Mouse (Mus musculus): ENCODE data around the gene Olfr512. TPM values are rescaled to one million over a fixed set of nuclear protein-coding genes. Genes with fewer than 3 reads are reported as not detected.

The Olfr512 gene
- total RNA-seq (2021), result not detected

GRCm38 (mm10) chr7:108713020-108713419 is at the start of gene Olfr512:
TSS of gene Olfr512 (plus strand) at chr7:108713320.
- intact Hi-C loops (cut with DNase I), result no loop called here
- no peak for DNase-seq

- no peak for DNase-seq
- intact Hi-C loops (cut with DNase I), result no loop called here
Observed at GRCm38 (mm10) chr7:108666118-108666517, 47.0 kb upstream of the Olfr512 start, which contains the start of gene Olfr510. TSS of gene Olfr510 (plus strand) at chr7:108666418.

- no peak for DNase-seq
- intact Hi-C loops (cut with DNase I), result no loop called here
Observed at GRCm38 (mm10) chr7:108671058-108671457, 42.1 kb upstream of the Olfr512 start.

DNA sequence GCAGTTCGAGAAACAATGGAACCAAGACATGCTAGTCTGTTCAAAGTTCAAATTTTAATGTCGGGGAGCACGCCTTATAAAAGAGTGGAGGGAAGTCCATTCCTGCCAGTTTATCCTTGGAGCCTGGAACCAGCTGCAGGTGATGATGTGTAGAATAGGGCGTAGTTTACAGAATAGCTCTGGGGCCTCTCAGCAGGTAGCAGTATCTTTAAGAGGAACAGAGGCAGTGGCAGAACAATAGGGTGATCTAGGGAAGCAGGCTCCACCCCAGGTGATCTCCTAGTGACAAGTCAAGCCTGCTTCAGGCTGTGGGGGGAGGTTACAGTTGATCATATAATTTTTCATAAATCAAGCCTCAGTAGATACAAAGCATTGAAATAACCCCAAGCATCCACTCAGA is 34.2 kb upstream of the Olfr512 start:
- DNase-seq, result no peak
- intact Hi-C loops (cut with DNase I), result no loop called here

GRCm38 (mm10) chr7:108750673-108751072 is 37.6 kb downstream of the Olfr512 start, which contains the start of gene Olfr513:
TSS of gene Olfr513 (plus strand) at chr7:108750973.
- no peak for DNase-seq
- intact Hi-C loops (cut with DNase I), result no loop called here

- no peak for DNase-seq
- intact Hi-C loops (cut with DNase I), result no loop called here
Observed at GRCm38 (mm10) chr7:108760411-108760810, 47.3 kb downstream of the Olfr512 start.

Other genes with a start within 250 kb of the Olfr512 start
- gene Olfr498, start 248.0 kb upstream of the Olfr512 start, total RNA-seq (2021), result not detected
- not detected for gene Olfr502, start 188.3 kb upstream of the Olfr512 start, total RNA-seq (2021)
- not detected for gene Olfr503, start 168.8 kb upstream of the Olfr512 start, total RNA-seq (2021)
- gene Olfr504, start 147.5 kb upstream of the Olfr512 start, total RNA-seq (2021), result not detected
- gene Olfr506, start 102.5 kb upstream of the Olfr512 start, total RNA-seq (2021), result not detected
- not detected for gene Olfr507, start 91.5 kb upstream of the Olfr512 start, total RNA-seq (2021)
- not detected for gene Olfr508, start 83.3 kb upstream of the Olfr512 start, total RNA-seq (2021)
- not detected for gene Olfr509, start 61.4 kb upstream of the Olfr512 start, total RNA-seq (2021)
- gene Olfr510, start 46.9 kb upstream of the Olfr512 start, total RNA-seq (2021), result not detected
- not detected for gene Olfr513, start 37.7 kb downstream of the Olfr512 start, total RNA-seq (2021)
- gene Olfr514, start 112.7 kb downstream of the Olfr512 start, total RNA-seq (2021), result not detected
- not detected for gene Olfr516, start 137.2 kb downstream of the Olfr512 start, total RNA-seq (2021)
- gene Olfr517, start 159.1 kb downstream of the Olfr512 start, total RNA-seq (2021), result not detected
- not detected for gene Olfr518, start 171.7 kb downstream of the Olfr512 start, total RNA-seq (2021)
- gene Olfr519, start 181.1 kb downstream of the Olfr512 start, total RNA-seq (2021), result not detected
- gene Nlrp10, start 216.9 kb downstream of the Olfr512 start, total RNA-seq (2021), result under 1 TPM; 0.14 to 0.18 TPM
- 100 to 1,000 TPM; 160 to 173 TPM for gene Eif3f, start 221.1 kb downstream of the Olfr512 start, total RNA-seq (2021)
- gene Tub, start 237.0 kb downstream of the Olfr512 start, total RNA-seq (2021), result 100 to 1,000 TPM; 186 to 189 TPM